Mouse (Mus musculus): ENCODE results near the gene Rrp1. TPM values are rescaled to one million over a fixed set of nuclear protein-coding genes. Genes with fewer than 3 reads are reported as not detected.

Rrp1 gene
- 228 and 265 TPM in 2 replicates for polyA plus RNA-seq (2014; fragmentation: Nextera tagmentation; extraction: Ambion mirVana)

DNA sequence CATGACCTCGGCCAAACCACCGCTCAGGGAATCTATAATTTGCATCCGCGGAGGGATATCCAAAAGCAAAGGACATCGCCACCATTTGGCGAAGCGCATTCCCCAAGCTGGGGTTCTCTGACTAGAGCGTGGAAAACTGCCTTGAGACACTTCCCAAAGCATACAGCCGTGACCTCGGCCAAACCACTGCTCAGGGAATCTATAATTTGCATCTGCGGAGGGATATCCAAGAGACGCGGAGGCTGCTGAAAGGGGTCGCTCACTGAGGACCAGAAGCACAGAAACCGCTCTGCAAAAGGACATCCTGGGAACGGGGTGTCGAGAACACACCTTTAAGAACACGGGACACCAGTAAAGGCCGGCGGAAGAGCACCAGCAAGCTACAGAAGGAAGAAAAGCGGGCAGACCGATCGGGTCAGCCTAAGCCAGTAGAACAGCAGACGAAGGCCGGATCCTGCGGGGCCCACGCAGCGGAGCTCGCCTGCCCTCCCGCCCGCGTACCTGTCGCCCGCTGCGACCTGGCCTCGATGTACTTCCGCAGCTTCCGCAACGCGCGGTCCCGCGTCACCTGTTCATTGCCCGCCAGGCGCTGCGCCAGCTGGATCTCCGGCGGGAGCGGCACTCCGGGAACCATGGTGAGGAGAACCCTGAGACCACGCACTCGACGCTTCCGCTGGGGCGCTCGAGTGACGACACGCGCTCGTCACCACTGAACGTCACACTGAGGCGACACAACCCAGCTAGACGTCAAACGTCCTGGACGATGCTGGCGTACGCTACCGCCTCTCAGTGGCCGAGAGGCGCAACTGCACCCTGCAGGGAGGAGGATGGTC is at the start of gene Rrp1:
Gene Rrp1, minus strand, starts transcription at position 725 of the 833 bp plus-strand sequence.
- peak; percentile 92 for ATAC-seq (ENCODE audit: low FRiP score, low TSS enrichment)
- no peaks in the 10 kb centered on the region for H3K9me3 ChIP-seq (ENCODE audit: control insufficient read depth, low read length)
- H3K4me2 ChIP-seq (replicated peaks; ENCODE audit: low read depth, low read length) = peak within 1 kb of the TSS; percentile 64
- H3K27ac ChIP-seq (ENCODE audit: low read depth, low read length) = peak within 1 kb of the TSS; percentile 90
- peaks cover 4% of the 10 kb centered on the region; the same call in 1 of the 2 replicates for H3K4me1 ChIP-seq (ENCODE audit: control insufficient read depth, insufficient read depth, low read length)
- H3K36me3 ChIP-seq (ENCODE audit: control insufficient read depth, insufficient read depth, low read length) = peaks cover 34% of the 10 kb centered on the region
- WGBS = under 1% methylated on average over 70 of the region's 70 CpGs
- H3K4me3 ChIP-seq (ENCODE audit: low read length) = peak within 1 kb of the TSS; percentile 96
- peak within 1 kb of the TSS; percentile 86 for H3K9ac ChIP-seq (ENCODE audit: low read depth, low read length)
- no peaks in the 10 kb centered on the region for H3K27me3 ChIP-seq (ENCODE audit: control insufficient read depth, insufficient read depth, low read length)

DNA sequence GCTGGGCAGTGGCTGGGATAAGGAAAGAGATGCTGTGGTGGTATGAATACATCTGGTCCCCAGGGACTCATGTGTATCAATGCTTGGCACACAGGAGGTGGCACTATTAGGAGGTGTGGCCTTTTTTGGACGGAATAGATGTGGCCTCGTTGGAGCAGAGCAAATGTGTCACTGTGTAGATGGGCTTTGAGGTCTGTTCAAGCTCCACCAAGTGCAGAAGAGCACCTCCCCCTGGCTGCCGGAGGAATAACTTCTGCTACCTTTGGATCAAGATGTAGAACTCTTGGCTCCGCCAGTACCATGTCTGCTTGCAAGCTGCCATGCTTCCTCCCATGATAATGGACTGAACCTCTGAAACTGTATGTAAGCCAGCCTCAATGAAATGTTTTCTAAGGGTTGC is 48.9 kb upstream of the Rrp1 start:
- 82% methylated on average over 4 of the region's 4 CpGs for WGBS
- Histone ChIP-seq H3K27me3 (ENCODE audit: control insufficient read depth, insufficient read depth, low read length) (no peaks in the 10 kb centered on the region), H3K4me1 (ENCODE audit: control insufficient read depth, insufficient read depth, low read length) (peaks cover 13% of the 10 kb centered on the region)

DNA sequence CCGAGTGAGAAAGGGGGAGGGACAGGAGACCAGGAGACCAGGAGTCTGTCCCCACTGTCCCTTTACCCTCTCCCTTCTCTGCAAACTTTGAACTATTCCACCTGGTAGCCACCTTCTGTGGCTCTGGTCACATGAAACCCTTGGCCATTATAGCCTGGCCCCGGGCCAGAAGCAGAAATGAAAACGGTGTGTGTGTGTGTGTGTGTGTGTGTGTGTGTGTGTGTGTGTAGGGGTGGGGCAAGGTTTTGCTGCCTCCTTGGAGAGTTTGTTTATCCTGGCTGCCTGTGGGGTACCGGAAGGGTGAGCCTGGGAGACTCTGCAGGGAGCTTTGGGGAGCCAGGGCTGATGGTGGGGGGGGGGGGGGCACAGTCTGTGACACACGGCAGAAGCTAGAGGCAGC is 47.6 kb upstream of the Rrp1 start:
- ATAC-seq (ENCODE audit: low FRiP score, low TSS enrichment) = no peak
- Histone ChIP-seq H3K27ac (ENCODE audit: low read depth, low read length) (no peak overlapping the region), H3K4me1 (ENCODE audit: control insufficient read depth, insufficient read depth, low read length) (peaks cover 13% of the 10 kb centered on the region), H3K9me3 (ENCODE audit: control insufficient read depth, low read length) (no peaks in the 10 kb centered on the region), H3K27me3 (ENCODE audit: control insufficient read depth, insufficient read depth, low read length) (no peaks in the 10 kb centered on the region), H3K4me2 (replicated peaks; ENCODE audit: low read depth, low read length) (no peak overlapping the region), H3K9ac (ENCODE audit: low read depth, low read length) (no peak overlapping the region), H3K4me3 (ENCODE audit: low read length) (no peak overlapping the region), H3K36me3 (ENCODE audit: control insufficient read depth, insufficient read depth, low read length) (no peaks in the 10 kb centered on the region)
- WGBS = 31% methylated on average over 5 of the region's 5 CpGs

More for the DNA sequence above, 48.9 kb upstream of the Rrp1 start:
- Histone ChIP-seq H3K9me3 (ENCODE audit: control insufficient read depth, low read length) (no peaks in the 10 kb centered on the region), H3K9ac (ENCODE audit: low read depth, low read length) (no peak overlapping the region), H3K27ac (ENCODE audit: low read depth, low read length) (no peak overlapping the region), H3K4me2 (replicated peaks; ENCODE audit: low read depth, low read length) (no peak overlapping the region), H3K36me3 (ENCODE audit: control insufficient read depth, insufficient read depth, low read length) (no peaks in the 10 kb centered on the region), H3K4me3 (ENCODE audit: low read length) (no peak overlapping the region)
- ATAC-seq (ENCODE audit: low FRiP score, low TSS enrichment) = no peak

DNA sequence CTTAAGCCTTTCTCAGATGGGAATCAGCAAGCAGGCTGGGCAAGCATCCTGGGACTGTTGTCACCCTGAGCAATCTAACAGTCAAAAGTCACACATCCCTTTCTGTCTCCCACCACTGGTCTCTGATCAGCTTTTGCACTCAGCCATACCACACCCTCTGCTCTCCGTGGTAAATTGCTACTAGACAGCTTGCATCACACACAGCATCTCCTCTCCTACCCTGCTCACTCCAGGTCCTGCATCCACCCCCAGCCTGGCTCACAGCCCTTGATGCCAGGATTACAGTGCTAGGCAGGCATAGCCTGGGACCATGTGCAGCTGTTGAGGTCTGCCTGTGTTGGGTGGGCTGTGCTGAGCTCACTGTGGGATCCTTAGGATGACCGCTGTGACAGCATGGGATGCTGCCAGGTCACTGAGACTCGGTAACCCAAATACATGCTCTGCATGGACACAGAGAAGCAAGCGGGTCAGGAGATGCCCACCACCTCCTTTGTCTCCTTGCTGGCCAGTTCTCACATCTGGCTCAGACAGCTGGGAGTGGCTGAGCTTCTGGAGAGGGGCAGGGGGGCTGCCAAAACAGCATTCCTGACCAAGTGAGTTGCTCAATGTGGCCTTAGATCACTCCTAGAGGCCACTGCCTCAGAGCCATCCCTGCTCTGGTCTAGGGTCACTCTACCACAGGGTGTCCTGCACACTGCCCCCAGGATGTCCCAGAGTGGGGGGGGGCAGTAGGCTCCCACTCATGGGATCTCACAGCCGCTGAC is 45.7 kb upstream of the Rrp1 start:
- Histone ChIP-seq H3K27ac (ENCODE audit: low read depth, low read length) (0 out of 2 replicates have a peak overlapping the region, but pooled peaks have one; percentile 7), H3K4me2 (replicated peaks; ENCODE audit: low read depth, low read length) (no peak overlapping the region), H3K27me3 (ENCODE audit: control insufficient read depth, insufficient read depth, low read length) (no peaks in the 10 kb centered on the region), H3K4me3 (ENCODE audit: low read length) (no peak overlapping the region), H3K4me1 (ENCODE audit: control insufficient read depth, insufficient read depth, low read length) (peaks cover 4% of the 10 kb centered on the region; the same call in 1 of the 2 replicates), H3K36me3 (ENCODE audit: control insufficient read depth, insufficient read depth, low read length) (no peaks in the 10 kb centered on the region), H3K9ac (ENCODE audit: low read depth, low read length) (no peak overlapping the region), H3K9me3 (ENCODE audit: control insufficient read depth, low read length) (no peaks in the 10 kb centered on the region)
- ATAC-seq (ENCODE audit: low FRiP score, low TSS enrichment) = no peak
- 78% methylated on average over 5 of the region's 5 CpGs for WGBS

DNA sequence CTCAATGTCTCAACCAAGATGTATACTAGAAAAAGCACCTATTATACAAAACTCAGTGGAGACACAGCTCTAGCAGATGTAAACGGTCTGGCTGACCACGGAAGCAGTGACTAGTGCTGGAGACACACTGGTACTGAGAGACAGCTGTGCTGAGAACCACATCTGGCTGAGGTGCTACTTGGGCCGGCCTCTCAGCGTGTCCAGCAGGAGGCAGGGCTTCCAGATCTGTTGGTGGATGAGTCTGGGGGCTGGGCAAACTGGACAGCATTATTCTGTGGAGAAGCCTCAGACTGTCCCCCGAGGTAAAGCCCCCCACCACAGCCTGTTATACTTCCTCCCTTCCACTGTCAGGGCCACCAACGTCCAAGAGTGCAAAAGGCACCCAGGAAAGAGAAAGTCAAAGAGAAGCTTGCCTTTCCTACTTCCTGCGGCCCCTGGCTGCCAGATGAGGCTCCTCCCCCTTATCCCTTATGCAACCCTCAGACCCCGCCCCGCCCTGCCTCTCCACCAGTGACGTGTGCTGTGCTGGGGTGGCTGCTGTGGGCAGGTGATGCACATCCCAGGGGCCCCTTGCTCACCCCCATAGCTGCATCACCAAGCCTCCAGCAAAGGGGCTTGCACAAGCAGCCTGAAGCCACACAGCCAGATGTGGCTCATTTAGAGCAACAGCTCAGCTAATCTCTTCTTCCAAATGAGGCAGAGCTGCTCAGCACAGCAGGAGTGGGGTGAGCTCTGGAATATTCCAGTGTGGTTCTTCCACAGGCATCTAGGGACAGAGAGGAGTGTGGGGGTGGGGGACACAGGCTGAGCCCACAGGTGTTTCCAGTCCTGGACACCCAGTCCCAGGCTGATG is 44.9 kb upstream of the Rrp1 start:
- peak; percentile 63 for ATAC-seq (ENCODE audit: low FRiP score, low TSS enrichment)
- H3K4me2 ChIP-seq (replicated peaks; ENCODE audit: low read depth, low read length) = no peak overlapping the region
- no peak overlapping the region for H3K27ac ChIP-seq (ENCODE audit: low read depth, low read length)
- 22% methylated on average over 10 of the region's 10 CpGs for WGBS
- H3K27me3 ChIP-seq (ENCODE audit: control insufficient read depth, insufficient read depth, low read length) = no peaks in the 10 kb centered on the region
- no peaks in the 10 kb centered on the region for H3K36me3 ChIP-seq (ENCODE audit: control insufficient read depth, insufficient read depth, low read length)
- no peak overlapping the region for H3K9ac ChIP-seq (ENCODE audit: low read depth, low read length)
- H3K4me3 ChIP-seq (ENCODE audit: low read length) = no peak overlapping the region
- peaks cover 4% of the 10 kb centered on the region; the same call in 1 of the 2 replicates for H3K4me1 ChIP-seq (ENCODE audit: control insufficient read depth, insufficient read depth, low read length)
- H3K9me3 ChIP-seq (ENCODE audit: control insufficient read depth, low read length) = no peaks in the 10 kb centered on the region

DNA sequence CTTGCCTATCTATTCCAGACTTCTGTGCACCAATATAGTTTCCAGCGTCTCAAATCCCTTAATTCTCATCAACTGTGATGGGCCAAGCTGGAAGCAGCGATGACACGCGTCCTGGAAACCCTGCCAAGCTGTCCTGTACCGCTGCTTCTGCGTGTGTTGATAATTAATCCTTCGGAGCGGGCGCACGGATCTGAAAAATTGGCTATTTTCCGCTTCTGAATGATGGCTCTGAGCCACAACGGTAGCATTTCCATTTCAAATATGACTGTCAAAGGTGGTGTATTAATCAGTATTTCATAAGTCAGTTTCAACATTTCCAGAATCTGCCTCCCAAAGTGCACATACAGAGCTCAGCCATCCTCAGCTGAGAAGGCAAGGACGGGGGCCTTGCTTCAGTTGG is 43.9 kb upstream of the Rrp1 start:
- H3K4me3 ChIP-seq (ENCODE audit: low read length) = no peak overlapping the region
- H3K9ac ChIP-seq (ENCODE audit: low read depth, low read length) = no peak overlapping the region
- no peak overlapping the region for H3K27ac ChIP-seq (ENCODE audit: low read depth, low read length)
- peaks cover 4% of the 10 kb centered on the region; the same call in 1 of the 2 replicates for H3K4me1 ChIP-seq (ENCODE audit: control insufficient read depth, insufficient read depth, low read length)
- no peaks in the 10 kb centered on the region for H3K9me3 ChIP-seq (ENCODE audit: control insufficient read depth, low read length)
- ATAC-seq (ENCODE audit: low FRiP score, low TSS enrichment) = no peak
- WGBS = 89% methylated on average over 13 of the region's 13 CpGs
- H3K27me3 ChIP-seq (ENCODE audit: control insufficient read depth, insufficient read depth, low read length) = no peaks in the 10 kb centered on the region
- no peak overlapping the region for H3K4me2 ChIP-seq (replicated peaks; ENCODE audit: low read depth, low read length)
- H3K36me3 ChIP-seq (ENCODE audit: control insufficient read depth, insufficient read depth, low read length) = no peaks in the 10 kb centered on the region

DNA sequence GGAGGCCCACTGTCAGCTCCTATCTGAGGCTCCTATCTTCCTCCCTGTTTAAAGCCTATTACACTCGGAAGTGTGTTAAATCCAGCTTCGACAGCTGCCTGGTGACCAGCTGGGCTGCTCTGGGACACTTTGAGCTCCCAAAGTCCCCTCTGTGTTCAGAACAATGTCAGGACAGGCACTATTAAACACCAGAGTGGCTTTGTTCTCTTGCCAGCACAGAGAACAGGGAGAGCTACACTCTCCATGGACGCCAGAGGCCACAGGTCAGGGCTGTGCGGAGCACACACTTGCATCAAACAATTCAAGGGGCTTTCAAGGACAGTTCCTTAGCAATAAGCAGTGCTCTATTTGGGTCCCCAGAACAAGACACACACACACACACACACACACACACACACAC is 39.8 kb upstream of the Rrp1 start:
- no peak overlapping the region for H3K4me2 ChIP-seq (replicated peaks; ENCODE audit: low read depth, low read length)
- WGBS = 47% methylated on average over 4 of the region's 4 CpGs
- H3K9ac ChIP-seq (ENCODE audit: low read depth, low read length) = no peak overlapping the region
- no peaks in the 10 kb centered on the region for H3K27me3 ChIP-seq (ENCODE audit: control insufficient read depth, insufficient read depth, low read length)
- no peaks in the 10 kb centered on the region for H3K9me3 ChIP-seq (ENCODE audit: control insufficient read depth, low read length)
- H3K27ac ChIP-seq (ENCODE audit: low read depth, low read length) = no peak overlapping the region
- no peak for ATAC-seq (ENCODE audit: low FRiP score, low TSS enrichment)
- H3K4me1 ChIP-seq (ENCODE audit: control insufficient read depth, insufficient read depth, low read length) = peaks cover under 1% of the 10 kb centered on the region; the same call in 1 of the 2 replicates
- peaks cover 12% of the 10 kb centered on the region; the same call in 1 of the 2 replicates for H3K36me3 ChIP-seq (ENCODE audit: control insufficient read depth, insufficient read depth, low read length)
- no peak overlapping the region for H3K4me3 ChIP-seq (ENCODE audit: low read length)

DNA sequence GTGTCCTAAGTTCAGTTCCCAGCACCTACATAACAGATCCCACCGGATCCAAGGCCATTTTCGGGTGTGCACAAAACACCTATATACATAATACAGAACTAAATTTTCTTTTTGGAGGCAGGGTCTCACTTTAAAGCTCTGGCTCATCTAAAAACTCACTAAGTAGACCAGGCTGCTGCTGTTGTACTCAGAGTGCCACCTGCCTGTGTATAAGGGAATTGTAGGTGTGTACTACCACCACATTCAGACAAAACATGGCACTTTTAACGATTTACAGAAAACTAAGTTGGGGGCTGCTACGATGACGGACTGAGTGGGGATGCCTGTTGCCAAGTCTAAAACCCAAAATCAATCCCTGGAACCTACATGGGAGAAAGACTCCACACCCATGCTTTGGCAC is 37.9 kb upstream of the Rrp1 start:
- Histone ChIP-seq H3K4me3 (ENCODE audit: low read length) (no peak overlapping the region), H3K36me3 (ENCODE audit: control insufficient read depth, insufficient read depth, low read length) (peaks cover 18% of the 10 kb centered on the region; the same call in 1 of the 2 replicates), H3K9me3 (ENCODE audit: control insufficient read depth, low read length) (no peaks in the 10 kb centered on the region), H3K4me1 (ENCODE audit: control insufficient read depth, insufficient read depth, low read length) (no peaks in the 10 kb centered on the region), H3K27me3 (ENCODE audit: control insufficient read depth, insufficient read depth, low read length) (no peaks in the 10 kb centered on the region), H3K4me2 (replicated peaks; ENCODE audit: low read depth, low read length) (no peak overlapping the region), H3K9ac (ENCODE audit: low read depth, low read length) (no peak overlapping the region), H3K27ac (ENCODE audit: low read depth, low read length) (no peak overlapping the region)
- ATAC-seq (ENCODE audit: low FRiP score, low TSS enrichment) = no peak
- 91% methylated on average over 5 of the region's 5 CpGs for WGBS
